Mouse (Mus musculus): ENCODE results near the gene Kif1a.
"Not testable (repeated sequence)": the region's sequence is repeated elsewhere in the genome, so short reads cannot be mapped to it uniquely, and the experiment has no call there.

Kif1a gene

GRCm38 (mm10) chr1:92971879-92972795 is 129.6 kb downstream of the Kif1a start:
- no peak for DNase-seq (ENCODE audit: low spot score in 2 of 2)

DNA sequence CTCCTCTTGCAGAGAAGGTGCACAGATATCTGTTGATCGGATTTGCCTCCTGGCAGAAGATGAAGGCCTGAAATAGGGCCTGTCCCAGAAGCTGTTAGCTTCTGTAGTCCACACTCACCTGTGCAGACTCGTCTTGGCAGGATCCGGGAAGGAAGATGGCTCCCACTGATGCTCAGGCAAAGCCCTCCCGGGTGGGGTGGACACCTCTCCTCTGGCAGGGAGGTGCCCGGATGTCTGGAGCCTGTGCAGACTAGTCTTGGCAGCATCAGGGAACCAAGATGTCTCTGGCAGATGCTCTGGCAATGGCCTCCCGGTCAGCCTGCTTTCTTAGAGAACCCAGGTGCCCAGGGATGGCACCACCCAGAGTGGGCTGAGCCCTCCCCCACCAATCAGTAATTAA is 131.0 kb downstream of the Kif1a start:
- DNase-seq (ENCODE audit: low spot score in 2 of 2) = not testable (repeated sequence)
